Mouse (Mus musculus) C2C12 (cell line): ENCODE measurements around the gene Actr1a.
A peak's percentile ranks its signal among the peaks of the same experiment; 100 is the strongest.

ENCODE experiments used
- CTCF ChIP-seq: IDR thresholded peaks from one replicate; pipeline ENCODE4 v1.5.1; 2011; ENCODE audit not compliant: control insufficient read depth, insufficient read depth, insufficient read length
- FOSL1 ChIP-seq: IDR thresholded peaks from one replicate; pipeline ENCODE4 v1.8.0; 2011; ENCODE audit warnings: mild to moderate bottlenecking, low read length; ENCODE audit not compliant: poor library complexity, insufficient read depth, severe bottlenecking
- MAX ChIP-seq: IDR thresholded peaks from one replicate; pipeline ENCODE4 v1.6.1; 2011; ENCODE audit warnings: mild to moderate bottlenecking, control low read depth
- MYOD1 ChIP-seq: IDR thresholded peaks from one replicate; pipeline ENCODE4 v1.6.1; 2011; ENCODE audit warnings: low read depth; ENCODE audit not compliant: control insufficient read depth, insufficient read length
- MYOG ChIP-seq: IDR thresholded peaks from one replicate; pipeline ENCODE4 v1.6.1; 2011; ENCODE audit not compliant: control insufficient read depth, insufficient read length; ENCODE audit errors: extremely low read depth

DNA sequence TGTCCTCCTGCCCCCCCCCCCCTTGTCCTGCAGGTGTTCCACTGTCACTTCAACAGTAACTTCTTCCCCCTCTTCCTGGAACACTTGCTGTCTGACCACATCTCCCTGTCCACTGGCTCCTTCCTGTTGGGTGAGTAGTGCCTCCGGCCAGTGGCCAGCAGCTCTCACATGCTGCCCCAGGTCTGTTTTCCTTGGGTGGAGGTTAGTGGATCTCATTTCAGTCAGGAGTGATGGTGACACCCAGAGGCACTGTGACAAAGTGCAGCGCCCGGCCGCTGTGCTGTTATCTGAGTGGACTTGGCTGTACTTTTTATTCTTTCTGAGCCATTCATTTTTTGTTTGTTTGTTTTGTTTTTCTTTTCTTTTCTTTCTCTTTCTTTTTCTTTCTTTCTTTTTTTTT, 26.3 kb downstream of the Actr1a start:
- TF ChIP-seq CTCF, result peak; percentile 64
- TF ChIP-seq MYOG, result no peak
- no peak for TF ChIP-seq MYOD1
- TF ChIP-seq FOSL1, result no peak
- TF ChIP-seq MAX, result no peak
